Mouse (Mus musculus): Measurements from ENCODE around the gene Cspg4. TPM values are rescaled to one million over a fixed set of nuclear protein-coding genes. Genes with fewer than 3 reads are reported as not detected.
"Not testable (repeated sequence)": the region's sequence is repeated elsewhere in the genome, so short reads cannot be mapped to it uniquely, and the experiment has no call there.

The Cspg4 gene
- polyA plus RNA-seq, 1 experiment from 2014 or later = 6.0 TPM

DNA sequence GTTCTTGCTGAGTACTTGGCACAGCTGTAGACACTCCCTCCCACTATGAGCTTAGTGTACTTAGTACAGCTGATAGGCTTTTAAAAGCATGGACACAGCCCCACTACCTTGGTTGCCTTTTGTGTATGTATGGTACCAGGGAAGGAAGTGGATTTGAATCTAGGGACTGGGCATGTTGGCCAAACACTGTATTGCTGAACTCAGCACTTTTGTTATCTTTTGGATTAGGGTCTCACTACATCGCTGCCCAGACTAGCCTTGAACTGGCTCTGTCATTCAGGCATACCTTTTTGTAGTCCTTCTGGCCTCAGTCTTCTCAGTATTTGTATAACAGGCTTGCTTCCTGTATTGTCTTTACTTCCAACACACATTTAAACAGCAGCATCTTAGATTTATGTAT is 65.7 kb downstream of the Cspg4 start:
- Histone ChIP-seq H3K4me1 (replicated peaks) (peaks cover 30% of the 10 kb centered on the region), H3K9me3 (no peaks in the 10 kb centered on the region), H3K4me3 (no peak overlapping the region), H3K27ac (replicated peaks) (no peak overlapping the region), H3K9ac (no peak overlapping the region), H3K36me3 (no peaks in the 10 kb centered on the region), H3K4me2 (no peak overlapping the region), H3K27me3 (peaks cover 19% of the 10 kb centered on the region)
- whole genome bisulfite sequencing = 85% methylated on average over 1 of the region's 1 CpGs
- ATAC-seq (ENCODE audit: low read depth) = no peak

DNA sequence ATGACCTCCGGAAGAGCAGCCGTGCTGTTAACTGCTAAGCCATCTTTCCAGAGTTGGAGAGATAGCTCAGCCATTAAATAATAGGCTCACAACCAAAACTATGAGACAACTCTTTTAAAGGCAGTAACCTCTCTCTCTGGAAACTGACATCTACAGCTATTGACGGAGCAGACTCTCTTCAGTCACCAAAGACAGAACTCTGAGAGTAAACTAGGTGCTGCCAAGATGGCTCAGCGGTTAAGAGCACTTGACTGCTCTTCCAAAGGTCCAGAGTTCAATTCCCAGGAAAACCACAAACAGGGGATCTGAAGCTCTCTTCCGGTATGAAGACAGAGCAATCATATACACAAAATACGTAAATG is 72.0 kb downstream of the Cspg4 start:
- Histone ChIP-seq H3K4me2 (peak overlapping the region; percentile 95), H3K4me1 (replicated peaks) (peaks cover 24% of the 10 kb centered on the region), H3K27me3 (no peaks in the 10 kb centered on the region), H3K27ac (replicated peaks) (peak overlapping the region; percentile 91; the same call in 1 of the 2 replicates), H3K4me3 (peak overlapping the region; percentile 91), H3K9me3 (no peaks in the 10 kb centered on the region), H3K9ac (peak overlapping the region; percentile 91), H3K36me3 (no peaks in the 10 kb centered on the region)
- ATAC-seq (ENCODE audit: low read depth) = no peak; the same call in 1 of the 2 replicates
- 20% methylated on average over 6 of the region's 6 CpGs for WGBS

- peak; percentile 97 for ATAC-seq (ENCODE audit: low read depth)
- Histone ChIP-seq H3K4me1 (replicated peaks) (peaks cover 24% of the 10 kb centered on the region), H3K36me3 (no peaks in the 10 kb centered on the region), H3K9me3 (no peaks in the 10 kb centered on the region), H3K9ac (peak within 1 kb of the TSS; percentile 91), H3K4me2 (peak within 1 kb of the TSS; percentile 95), H3K27me3 (no peaks in the 10 kb centered on the region), H3K4me3 (peak within 1 kb of the TSS; percentile 91), H3K27ac (replicated peaks) (peak within 1 kb of the TSS; percentile 91)
- under 1% methylated on average over 71 of the region's 73 CpGs for WGBS
Observed at GRCm38 (mm10) chr9:56937223-56938160, 72.7 kb downstream of the Cspg4 start, which contains the start of gene Imp3. Gene Imp3 (plus strand): TSS chr9:56937475.

DNA sequence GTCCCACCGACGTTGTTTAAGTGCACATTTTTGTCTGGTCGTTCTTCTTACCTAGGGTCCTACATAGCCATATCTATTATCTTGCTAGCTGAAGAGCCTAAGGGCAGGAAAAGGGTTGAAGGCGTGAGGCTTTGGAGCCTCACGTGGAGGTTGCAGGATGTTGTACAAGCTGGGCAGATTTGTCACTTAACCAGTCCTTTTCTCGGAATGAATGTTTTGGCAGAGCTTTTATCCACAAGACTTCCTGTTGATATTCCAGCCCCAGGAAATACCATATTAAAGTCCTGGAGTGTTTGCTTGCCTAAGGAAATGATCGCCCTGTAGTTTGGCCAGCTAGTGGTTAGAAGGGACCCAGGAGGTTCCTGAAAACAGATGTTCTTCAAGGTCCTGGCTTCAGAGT is 73.5 kb downstream of the Cspg4 start:
- H3K27ac ChIP-seq (replicated peaks) = peak overlapping the region; percentile 91; the same call in 1 of the 2 replicates
- H3K27me3 ChIP-seq = no peaks in the 10 kb centered on the region
- H3K4me1 ChIP-seq (replicated peaks) = peaks cover 24% of the 10 kb centered on the region
- H3K4me2 ChIP-seq = peak overlapping the region; percentile 95
- H3K36me3 ChIP-seq = no peaks in the 10 kb centered on the region
- H3K4me3 ChIP-seq = peak overlapping the region; percentile 91
- H3K9ac ChIP-seq = peak overlapping the region; percentile 91
- ATAC-seq (ENCODE audit: low read depth) = no peak
- no peaks in the 10 kb centered on the region for H3K9me3 ChIP-seq
- WGBS = 4% methylated on average over 7 of the region's 7 CpGs

DNA sequence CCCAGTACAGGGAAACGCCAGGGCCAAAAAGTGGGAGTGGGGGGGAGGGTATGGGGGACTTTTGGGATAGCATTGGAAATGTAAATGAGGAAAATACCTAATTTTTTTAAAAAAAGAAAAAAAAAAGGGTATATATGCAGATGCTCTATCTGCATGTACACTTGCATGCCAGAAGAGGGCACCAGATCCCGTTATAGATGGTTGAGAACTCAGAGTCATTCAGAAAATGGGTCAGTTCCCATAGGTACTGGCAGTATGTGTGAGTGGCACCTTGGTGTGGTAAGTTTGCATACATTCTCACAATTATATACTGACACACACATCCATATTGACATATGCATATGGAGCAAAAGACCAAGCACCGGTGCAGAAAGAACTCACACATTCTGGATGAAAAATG is 82.6 kb downstream of the Cspg4 start:
- WGBS = 26% methylated on average over 3 of the region's 3 CpGs
- ATAC-seq (ENCODE audit: low read depth) = not testable (repeated sequence)

GRCm38 (mm10) chr9:56948699-56949098 is 83.9 kb downstream of the Cspg4 start:
- WGBS = 60% methylated on average over 5 of the region's 5 CpGs
- H3K4me3 ChIP-seq; H3K9ac ChIP-seq; H3K36me3 ChIP-seq; H3K4me2 ChIP-seq; H3K27ac ChIP-seq (replicated peaks); ATAC-seq (ENCODE audit: low read depth); H3K9me3 ChIP-seq; H3K27me3 ChIP-seq: not testable (repeated sequence)
- H3K4me1 ChIP-seq (replicated peaks) = peaks cover 14% of the 10 kb centered on the region

More for the DNA sequence above, 82.6 kb downstream of the Cspg4 start:
- not testable (repeated sequence) for H3K9ac ChIP-seq; H3K4me3 ChIP-seq; H3K36me3 ChIP-seq; H3K9me3 ChIP-seq; H3K27me3 ChIP-seq; H3K4me2 ChIP-seq; H3K27ac ChIP-seq (replicated peaks)
- H3K4me1 ChIP-seq (replicated peaks) = peaks cover 14% of the 10 kb centered on the region

Other genes starting within 250 kb of the Cspg4 start
- 55.7 and 59.4 TPM in 2 replicates for gene Lingo1, start 68.6 kb upstream of the Cspg4 start, polyA plus RNA-seq (2015; fragmentation: Nextera tagmentation; extraction: Ambion mirVana)
- 0.28 TPM in 1 of 2 replicates, not detected in the other for gene Odf3l1, start 354 bp upstream of the Cspg4 start, polyA plus RNA-seq (2015; fragmentation: Nextera tagmentation; extraction: Ambion mirVana)
- gene Snx33, start 63.3 kb downstream of the Cspg4 start, polyA plus RNA-seq (2015; fragmentation: Nextera tagmentation; extraction: Ambion mirVana) = 2.9 TPM in 2 replicates
- 80.2 and 85.5 TPM in 2 replicates for gene Imp3, start 72.4 kb downstream of the Cspg4 start, polyA plus RNA-seq (2015; fragmentation: Nextera tagmentation; extraction: Ambion mirVana)
- gene Snupn, start 85.8 kb downstream of the Cspg4 start, polyA plus RNA-seq (2015; fragmentation: Nextera tagmentation; extraction: Ambion mirVana) = 28.7 and 29.0 TPM in 2 replicates
- gene Ptpn9, start 129.9 kb downstream of the Cspg4 start, polyA plus RNA-seq (2015; fragmentation: Nextera tagmentation; extraction: Ambion mirVana) = 24.4 and 25.3 TPM in 2 replicates
- gene Sin3a, start 207.0 kb downstream of the Cspg4 start, polyA plus RNA-seq (2015; fragmentation: Nextera tagmentation; extraction: Ambion mirVana) = 23.0 and 28.1 TPM in 2 replicates